Mouse (Mus musculus) ES-E14 (cell line): ENCODE measurements around the gene Mmp28.

ENCODE experiments used
- MAFK ChIP-seq: IDR thresholded peaks from 2 replicates; pipeline ENCODE4 v1.6.1; 2014; ENCODE audit warnings: mild to moderate bottlenecking, low read depth, low read length, inconsistent platforms; ENCODE audit not compliant: insufficient read depth
- ZC3H11A ChIP-seq: IDR thresholded peaks from 2 replicates; pipeline ENCODE4 v1.6.1; 2012; ENCODE audit warnings: low read depth, mild to moderate bottlenecking, inconsistent platforms, low read length, borderline replicate concordance

DNA sequence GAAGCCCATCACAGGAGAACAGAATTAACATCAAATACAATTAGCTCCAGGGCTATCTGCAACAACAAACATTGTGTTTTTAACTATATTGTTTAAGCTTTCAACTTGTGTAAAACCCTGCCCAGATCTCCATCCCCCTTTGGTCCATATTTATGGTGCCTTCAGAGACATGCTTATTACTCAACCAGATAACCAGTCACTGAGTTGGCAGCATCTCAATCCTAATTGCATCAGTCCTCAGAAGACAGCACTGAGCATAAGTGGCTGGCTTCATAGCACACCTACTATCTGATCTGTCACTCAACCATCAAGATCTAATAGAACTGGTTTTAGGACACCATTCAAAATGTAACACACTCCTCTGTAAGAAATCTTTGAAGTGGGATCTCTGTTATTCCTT, 46.6 kb upstream of the Mmp28 start:
- no peak for TF ChIP-seq MAFK
- no peak for TF ChIP-seq ZC3H11A
